Mouse (Mus musculus) cerebellum, postnatal 14 days (tissue): Measurements from ENCODE around the gene Phyhipl.
A peak's percentile ranks its signal among the peaks of the same experiment; 100 is the strongest.

ENCODE experiments used
- DNase-seq, 2 experiments: peaks; one replicate each; pipeline ENCODE4 v3.0.0; 2021; ENCODE audit warnings: mixed read lengths in 2 of 2

Gene Phyhipl

DNA sequence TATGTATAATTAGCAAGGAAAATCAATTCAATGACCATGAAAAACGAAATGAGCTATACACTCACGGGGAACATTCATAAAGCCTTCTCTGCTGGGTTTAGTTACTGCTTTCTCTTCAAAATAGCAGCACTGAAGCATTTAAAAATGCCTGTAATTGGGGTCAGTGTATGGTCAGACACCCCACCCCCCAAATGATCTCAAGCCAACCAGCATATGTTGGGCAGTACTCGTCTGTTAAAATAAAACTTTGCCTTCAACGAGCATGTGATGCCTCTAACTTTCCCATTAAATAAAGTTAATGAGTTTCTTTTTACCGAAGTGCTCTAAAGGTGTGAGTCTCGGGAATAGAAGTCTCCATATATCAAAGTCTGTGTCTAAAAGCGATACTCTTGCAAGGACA, at the start of gene Phyhipl:
Phyhipl (minus strand) TSS at position 138 of the 400 bp plus-strand sequence.
- DNase-seq: no peak

DNA sequence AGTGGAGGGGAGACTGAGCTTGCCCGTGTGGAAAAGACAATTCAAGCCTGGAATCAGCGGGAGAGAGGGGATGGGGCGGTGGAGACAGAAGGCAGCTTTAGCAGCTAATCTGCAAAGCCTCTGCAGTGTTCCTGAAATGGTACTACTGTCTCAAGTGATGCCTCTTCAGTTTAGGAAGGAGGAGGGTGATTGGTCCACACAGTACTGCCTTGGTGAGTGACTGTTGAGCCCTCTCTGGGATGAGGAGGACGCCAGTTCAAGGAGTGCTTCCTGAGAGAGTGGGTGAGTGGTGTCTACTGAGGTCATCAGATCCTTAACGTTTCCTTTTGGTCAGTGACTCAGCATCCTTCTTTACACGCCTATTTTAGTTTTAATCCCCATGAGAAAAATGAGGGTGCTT, 47.4 kb upstream of the Phyhipl start:
- no peak for DNase-seq

DNA sequence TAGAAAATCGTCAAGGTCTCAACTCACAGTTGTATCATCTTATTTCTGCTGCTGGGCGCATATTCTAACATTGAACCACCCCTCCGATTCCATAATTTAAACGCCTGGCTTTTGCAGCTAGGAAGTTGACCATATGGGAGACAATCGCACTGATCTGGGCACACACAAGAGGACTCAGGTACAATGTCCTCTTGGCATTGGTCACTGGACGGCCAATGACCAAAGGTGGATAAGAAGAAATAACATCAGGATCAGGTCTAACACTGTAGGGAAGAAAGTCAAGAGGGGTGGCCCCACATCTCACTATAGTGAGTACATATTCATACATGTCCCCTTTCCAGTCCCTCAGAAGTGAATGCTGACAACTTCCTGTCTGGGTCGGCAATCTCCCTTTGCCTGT, 43.8 kb upstream of the Phyhipl start:
- no peak for DNase-seq

DNA sequence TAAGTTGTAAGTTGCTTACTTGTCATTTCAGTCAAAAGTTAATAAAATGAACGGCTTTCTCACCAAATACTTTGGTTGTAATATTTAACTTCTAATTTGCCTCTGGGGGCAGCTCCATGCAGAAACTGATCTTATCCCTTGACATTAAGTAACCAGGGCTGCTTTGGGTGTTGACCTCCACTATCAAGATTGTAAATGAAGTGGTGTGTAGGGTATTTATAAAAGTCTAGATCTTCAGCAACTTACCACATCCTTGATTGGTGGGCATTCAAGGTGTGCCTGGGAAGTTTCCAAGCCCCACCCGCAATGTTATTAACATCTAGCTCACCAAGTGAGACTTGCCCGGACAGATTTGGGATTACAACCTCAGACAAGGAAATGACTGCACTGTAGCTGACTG, 42.2 kb upstream of the Phyhipl start:
- DNase-seq: no peak

DNA sequence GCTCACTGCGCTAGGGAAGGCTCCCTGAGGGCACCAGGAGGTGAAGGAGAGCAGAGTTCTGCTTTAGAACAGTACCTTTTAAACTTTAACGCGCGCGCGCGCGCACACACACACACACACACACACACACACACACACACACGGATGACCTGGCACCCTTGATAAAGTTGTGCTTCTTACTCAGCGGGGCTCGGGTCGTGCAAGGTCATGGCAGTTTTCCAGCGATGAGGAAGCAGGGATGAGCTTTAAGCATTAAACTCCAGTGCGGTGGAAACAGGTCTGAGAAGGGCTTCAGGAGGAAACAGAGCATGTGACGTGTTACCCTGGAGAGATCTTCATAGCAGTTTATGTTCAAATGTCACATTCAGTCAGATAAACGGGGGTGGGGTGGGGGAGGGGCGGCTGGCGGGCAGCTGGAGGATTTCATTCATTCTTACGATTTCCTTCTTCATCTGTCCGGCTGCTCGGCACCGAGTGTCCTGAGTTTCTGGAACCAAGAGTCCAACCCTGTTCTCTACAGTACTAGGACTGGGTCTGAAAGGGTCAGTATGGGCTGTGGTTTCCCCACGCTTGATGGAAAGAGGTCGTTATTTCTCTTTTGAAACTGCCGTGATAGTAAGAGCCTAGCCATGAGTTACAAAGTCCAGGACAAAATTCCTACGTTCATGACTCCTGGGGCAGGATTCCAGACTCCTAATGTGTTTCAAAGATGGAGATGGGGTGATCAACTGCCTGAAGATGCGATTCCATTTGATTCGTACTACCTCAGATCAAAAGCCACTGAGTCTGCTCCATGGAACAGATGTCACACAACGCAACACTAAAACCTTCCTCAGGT, 41.2 kb upstream of the Phyhipl start:
- peak in 1 of 2 experiments; percentile 19 for DNase-seq

DNA sequence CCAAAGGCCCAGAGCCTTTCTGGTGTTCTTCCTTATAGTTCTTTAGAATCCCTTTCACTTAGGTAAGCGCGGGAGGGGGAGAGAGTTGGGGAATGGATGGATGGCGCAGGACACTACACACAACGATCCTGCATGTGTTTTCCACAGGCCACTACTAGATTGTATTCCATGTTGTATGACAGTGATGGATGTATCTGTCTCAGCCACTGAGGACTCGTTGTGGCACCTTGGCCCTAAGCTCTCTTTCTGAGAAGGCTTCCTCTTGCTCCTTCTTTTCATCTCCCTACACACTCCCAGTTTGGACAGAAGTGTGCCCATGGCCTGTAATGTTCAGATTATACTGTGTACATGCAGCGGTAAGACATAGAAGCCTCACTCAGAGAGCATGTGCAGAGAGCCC, 33.6 kb upstream of the Phyhipl start:
- DNase-seq: no peak

DNA sequence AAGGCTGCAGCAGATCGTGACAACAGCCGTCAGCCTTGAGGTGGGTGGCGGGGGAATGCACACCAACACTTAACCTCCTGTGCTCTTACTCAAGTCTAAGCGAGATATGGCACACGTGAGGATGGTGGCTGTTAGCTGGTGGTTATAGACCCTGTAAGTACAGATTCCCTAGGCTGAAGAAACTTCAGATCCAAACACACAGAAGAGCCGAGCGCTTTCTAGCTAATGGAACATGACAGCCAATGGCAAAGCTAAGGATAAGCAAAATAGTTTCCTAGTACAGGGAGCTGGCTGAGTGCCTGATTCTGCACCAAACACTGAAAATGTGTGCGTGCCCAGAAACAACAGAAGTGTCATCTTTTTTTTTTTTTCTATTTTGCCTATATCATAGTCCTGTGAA, 33.1 kb upstream of the Phyhipl start:
- DNase-seq: no peak

DNA sequence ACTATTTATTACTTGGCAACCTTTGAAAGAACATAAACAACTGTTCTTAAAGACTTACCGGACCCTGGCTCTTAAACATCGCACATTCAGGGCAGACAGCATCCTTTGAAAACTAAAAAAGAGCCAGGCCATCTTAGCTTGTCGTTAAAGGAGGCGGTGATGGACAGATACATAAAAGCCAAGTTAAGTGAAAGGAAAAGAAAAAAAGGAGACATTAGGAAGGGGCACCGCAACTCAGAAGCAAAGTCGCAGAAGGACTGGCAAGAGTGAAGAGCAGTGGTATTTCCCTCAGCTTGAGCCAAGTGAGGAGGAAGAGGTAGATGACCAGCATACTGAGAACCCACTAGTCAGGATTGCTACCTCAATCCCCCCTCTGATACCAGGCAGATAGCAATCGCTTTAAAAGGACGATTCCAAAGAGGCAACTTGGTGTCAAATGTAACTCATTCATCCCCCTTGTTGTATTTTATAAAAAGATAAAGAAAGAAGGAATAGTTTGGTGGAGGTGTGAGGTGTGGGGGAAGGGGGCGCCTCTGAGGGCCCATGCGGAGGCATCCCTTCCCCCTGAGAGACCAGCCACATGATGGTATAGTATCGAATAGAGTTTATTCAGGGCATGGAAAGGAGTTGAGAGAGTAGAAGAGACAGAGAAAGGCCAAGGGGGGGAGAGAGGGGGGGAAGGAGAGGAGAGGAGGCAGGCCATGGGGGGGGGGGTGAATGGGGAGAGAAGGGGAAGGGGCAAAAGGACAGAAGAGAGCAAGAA, 31.4 kb upstream of the Phyhipl start:
- no peak for DNase-seq

DNA sequence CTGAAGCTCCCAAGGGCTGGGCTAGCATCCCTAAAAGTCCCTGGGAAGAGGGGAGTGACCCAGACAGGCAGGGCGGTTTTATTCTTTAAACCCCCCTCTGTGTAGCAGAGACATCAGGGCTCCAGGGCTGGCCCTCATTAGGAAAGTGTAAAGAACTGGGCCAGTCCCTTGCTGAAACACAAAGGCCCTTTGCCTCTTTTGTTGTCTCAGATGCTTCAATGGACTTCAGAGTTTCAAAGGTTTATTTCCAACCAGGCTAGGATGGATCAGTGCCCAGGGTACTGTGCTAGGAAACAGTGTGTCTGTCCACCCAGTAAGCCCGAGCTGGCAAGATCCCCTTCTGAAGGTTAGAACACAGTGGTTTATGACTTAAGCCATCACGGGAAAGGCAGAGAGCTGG, 30.7 kb upstream of the Phyhipl start:
- DNase-seq: peak; percentile 18 to 20

DNA sequence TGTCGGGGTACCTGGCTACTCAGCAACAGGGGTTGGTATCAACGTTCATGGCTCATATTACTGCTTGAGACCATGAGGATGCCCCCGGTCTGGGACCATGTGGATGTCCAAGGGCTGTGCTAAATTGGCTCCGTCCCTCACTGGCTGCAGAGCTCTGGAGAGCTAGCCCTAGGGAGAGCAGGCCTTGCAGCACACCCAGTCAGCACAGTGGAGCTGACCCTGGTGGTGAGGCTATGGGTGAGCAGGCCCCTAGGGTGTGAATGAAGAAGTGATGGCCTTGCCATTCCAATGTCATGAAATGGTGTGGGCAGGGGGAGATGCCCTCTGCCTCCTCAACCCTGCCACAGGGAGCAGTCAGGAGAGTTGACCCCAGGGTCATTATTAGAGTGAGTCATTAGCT, 27.7 kb upstream of the Phyhipl start:
- DNase-seq: no peak

DNA sequence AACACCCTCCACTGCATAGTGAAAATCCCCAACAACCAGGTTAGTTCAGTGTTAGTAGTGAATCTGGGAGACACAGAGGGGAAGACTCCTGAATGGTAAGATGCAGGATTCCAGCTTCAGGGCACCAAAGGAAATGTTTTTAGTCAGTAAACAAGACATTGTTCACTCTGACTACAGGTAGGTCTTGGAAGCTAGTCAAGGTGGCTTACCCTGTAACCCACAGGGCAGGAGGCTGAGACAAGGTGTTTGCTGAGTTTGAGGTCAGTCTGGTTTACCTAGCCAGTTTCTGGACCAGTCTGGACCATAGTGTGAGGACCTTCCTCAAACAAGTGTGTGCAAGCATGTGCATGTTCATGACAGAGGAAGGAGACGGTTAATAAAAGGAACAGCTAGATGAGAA, 22.2 kb upstream of the Phyhipl start:
- no peak for DNase-seq

DNA sequence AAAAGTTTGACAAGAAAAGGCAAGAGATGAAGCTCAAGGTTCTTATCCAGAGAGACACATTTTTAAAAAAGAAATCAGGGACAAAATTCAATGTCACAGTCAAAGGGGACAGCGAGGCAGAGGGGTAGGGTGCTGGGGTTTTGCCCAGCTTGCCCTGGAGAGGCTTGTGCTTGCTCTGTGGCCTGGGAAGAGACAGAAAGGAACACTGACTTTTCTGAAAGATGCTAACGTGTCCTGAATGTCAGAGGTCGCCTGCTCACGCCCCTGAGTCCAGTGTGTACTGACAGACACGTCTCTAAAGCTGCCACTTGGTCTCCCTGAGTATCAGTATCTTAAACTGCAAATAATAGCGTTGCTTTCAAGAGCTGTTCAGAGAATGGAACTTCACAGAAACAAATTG, 507 bp upstream of the Phyhipl start:
- no peak for DNase-seq

DNA sequence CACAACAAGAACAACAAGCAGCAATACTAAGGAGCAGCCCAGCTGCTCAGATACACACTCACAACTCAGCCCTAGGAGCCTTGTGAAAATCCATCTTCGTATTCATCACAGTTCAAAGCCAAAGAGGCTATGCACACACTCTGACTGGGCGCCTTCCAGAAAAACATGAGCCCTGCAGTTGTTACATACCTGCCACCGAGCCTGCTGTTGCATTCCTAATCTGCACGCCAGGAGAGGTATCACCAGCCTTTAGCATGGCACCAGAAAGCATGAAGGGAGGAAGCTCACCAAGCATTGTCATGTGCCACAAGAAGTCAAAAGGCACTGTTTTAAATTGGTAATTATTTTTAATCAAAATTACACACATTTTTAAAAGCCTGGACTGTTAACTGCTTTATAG, 1.1 kb downstream of the Phyhipl start:
- DNase-seq: no peak

DNA sequence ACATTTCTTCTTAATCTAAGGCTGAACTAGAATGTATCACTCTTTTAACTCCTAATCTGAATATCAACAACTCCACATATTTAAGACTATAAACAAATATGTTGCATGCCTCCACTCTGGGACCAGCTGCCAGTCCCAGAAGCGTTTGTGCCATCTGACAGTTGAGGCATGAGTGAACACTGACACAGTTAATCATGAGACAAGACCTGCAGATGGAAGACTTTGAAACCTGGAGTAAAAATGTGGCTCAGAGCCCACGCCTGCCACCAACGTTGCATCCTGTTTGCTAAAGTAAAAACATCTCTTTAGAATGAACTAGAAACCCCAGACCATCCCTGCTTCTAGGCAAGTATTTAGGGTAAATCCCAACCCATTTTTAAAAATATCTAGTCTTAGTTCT, 1.6 kb downstream of the Phyhipl start:
- DNase-seq: peak in 1 of 2 experiments; percentile 10

DNA sequence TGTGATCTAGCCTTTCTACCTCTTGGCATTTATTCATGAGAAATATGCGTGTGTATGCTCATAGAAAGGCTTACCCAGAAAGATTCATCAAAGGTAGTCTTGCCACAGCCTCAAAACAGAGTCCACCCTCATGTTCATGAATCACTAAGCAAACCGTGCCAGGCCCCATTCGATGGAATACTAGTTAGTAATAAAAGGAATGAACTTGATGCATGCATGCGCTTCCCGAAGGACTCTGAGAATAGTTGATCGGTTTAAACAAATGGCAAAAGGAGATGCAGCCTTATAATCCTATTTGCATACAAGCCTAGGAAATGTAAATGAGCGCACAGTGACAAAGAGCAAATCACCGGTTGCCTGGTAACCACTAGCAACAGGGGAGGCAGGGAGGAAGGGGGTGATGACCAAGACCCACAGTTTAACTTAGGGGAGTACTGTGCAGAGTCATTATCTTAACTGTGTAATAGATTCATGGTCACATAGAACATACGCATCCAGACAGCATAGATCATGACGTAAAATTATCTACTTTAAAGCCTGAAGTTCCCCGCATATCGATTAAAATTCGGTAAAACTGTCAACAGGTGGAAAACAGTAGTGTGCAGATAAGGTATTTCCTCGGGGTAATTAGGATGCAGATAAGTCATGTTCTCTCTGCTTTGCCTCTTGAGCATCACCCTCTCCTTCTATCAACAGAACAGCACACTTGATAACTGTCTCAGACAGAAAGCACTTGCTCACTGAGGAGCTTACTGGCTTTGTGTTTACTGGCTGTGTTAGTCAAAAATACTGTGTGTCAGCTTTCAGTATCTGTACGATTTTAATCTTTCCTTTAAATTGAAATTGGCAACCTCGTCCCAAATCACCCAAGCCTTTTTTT, 3.8 kb downstream of the Phyhipl start:
- DNase-seq: no peak

DNA sequence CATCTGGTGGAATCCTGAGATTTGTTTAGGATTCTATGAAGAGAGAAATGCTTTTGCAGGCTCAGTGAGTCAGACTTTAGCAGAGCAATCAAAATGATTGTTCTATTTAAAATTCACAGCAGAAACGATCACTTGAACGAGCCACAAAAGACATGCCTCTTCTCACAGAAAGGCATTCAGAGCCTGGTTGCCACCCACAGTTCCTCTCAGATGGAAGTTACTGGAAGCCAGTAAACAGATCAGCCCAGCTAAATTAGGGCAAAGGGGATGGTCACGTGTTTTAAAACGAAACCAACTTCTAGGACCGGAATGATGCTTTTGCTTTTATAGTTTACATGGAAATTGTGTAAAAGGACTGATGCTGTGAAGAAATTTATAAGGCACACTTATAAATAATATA, 6.9 kb downstream of the Phyhipl start:
- no peak for DNase-seq

DNA sequence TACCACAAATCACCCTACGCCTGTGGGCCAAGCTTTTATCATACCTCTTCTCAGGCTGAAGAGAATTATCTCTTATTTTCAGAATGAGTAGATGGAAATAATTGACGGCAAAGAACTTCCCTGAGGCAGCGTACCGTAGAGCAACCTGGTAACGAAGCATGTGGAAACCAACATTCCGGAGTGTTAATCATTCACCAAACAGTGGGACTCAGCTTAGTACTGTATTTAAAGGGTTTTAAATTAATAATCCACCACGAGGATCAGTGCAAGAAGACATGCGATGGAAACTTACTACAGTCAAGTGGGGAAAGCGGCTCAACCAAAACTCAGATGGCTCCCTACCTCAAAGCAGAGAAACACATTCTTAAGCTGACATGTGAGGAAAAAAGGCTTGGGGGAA, 12.6 kb downstream of the Phyhipl start:
- no peak for DNase-seq

DNA sequence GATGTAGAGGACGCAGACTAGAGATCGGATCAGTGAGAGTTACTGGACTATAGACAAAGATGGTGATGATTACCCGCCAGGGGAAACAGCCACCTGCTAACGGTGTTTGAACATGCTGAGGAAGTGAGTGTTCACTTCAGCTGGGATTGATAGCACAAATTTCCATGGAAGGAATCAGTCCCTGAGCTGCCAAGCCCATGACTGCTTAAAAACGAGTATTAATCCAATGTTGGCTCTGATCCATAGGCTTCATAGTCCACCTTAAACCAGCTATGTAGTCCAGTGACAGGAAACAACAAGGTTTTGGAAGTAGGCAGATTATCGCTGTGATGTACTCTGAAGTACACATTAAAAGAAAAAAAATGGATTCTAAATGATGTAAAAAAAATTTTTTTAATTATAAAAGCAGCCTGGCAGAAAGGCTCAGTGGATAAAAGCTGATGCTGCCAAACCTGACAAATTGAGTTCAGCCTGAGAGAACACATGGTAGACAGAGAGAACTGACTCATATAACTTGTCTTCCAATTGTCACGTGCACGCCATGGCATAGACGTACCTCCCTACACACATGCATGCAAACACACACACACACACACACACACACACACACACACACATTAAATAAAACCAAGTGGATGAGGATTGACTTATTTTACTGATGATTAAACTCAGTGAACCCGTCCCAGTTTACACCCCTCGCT, 14.7 kb downstream of the Phyhipl start:
- DNase-seq: no peak

DNA sequence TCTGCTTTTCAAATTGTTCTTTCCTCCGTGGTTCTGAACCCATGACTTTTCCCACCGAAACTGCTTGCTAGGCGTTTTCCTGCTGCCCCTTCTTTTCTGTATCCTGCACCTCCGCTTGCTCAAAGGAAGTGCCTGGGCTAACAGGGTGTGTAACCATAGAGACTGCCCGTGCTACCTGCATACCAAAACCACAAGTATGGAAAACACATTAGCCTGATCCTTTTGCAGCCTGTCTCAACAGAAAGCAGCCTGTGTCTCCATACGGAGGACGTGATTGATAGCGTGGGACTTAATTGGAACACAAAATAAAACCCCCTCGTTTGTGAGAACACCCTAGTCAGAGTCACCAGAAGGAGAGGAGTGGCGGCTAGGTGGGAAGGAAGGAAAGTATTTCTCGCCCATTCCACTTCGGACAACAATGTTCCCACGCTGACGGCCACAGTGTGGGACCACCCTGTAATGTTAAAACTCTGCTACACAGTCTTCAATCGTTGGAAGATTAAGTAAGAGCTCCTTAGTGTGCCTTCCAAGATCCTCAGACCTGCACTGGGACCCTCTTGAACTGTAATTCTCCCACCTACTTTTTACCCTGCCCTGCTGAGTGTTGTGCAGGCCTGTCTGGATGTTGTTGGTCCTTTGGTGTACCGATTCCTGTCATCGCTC, 15.6 kb downstream of the Phyhipl start:
- no peak for DNase-seq

DNA sequence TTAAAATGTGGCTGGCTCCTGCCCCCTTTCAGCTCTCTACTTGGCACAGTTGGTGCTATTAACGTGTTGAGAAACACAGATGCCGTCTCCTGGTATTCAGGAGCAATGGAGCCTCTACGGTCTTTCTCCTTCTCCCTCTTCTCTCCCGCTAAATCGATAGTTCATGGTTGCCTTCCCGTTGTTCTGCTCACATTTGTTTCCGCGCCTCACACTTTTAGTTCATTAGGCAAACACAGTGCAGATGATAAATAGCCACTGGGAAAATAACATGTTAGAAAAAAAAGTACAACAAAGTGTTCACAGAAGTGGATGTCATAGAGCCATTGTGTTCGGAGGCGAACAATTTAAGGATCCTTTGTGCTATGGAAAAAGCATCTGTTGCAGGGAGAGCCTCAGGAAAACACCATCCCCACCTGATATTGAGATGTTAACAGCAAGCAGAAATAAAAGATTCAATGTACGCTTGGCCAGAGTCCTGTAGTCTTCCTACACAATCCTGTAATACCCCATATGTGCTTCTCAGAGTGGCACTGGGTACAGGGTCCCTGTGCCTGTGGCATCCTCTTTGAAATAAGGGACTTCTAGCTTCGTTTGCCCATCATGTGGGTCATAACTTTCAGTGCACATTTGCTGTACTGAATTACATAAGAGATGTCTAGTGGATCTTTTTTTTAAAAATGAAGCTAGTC, 18.0 kb downstream of the Phyhipl start:
- no peak for DNase-seq

DNA sequence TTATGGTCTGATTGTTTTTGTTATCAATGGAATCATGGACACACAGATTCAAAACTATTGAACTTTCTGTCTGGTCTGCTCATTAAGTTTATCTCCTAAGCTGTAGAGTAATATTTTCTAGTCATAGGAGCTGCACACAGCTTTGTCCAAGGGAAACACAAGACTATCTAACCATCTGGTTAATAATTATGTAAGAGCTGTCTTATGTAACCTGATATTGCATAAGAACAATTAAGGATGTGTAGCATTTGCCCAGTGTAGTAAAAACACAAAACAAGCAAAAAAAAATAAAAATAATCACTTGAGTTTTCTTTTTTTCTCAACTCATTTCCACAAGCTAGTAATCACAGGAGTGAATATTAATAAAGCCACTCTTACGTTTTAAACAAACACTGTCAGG, 20.5 kb downstream of the Phyhipl start:
- no peak for DNase-seq
